11 mouse cellular contexts compared by ENCODE assay signal in the genomic region with DNA sequence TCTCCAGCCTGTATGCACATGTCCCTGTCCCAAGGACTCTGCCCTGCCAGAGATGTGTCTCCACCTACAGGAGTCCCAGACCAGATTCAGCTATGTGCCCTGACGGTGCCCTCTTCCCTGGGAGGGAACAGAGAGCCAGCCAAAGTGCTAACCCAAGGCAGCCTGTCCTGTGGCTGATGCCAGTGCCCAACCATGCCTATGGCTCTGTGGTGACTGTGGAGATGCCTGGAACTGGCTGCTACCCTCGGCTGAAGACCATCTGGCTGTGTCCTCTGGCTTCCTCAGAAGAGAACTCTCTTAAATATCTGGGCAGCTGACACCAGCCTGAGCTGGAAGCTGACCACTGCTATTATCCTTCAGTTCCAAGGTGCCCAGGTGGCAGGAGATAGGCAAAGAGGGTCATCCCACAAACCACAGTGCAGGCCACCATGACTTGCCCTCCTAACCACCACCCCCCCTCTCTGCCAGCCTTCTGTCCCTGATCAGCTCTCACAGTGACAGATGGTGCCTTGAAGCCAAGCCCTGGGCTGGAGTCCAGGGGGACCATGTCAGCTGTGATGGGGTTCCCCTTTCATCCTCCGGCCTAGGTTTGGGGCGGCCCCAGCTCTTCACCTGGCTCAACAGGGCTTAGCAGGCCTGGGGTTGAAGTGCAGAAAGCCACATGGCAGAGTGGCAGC. TPM values are rescaled to one million over a fixed set of nuclear protein-coding genes. Genes with fewer than 3 reads are reported as not detected.
DNase-seq lines count a peak whose midpoint lies in the region; ATAC-seq lines count a peak whose summit lies in the region.
"Had no signal": no experiment of that assay in that cellular context is flagged by ENCODE, and none has a peak within 500 bp of the region (broad histone marks: within the 10 kb centered on the region; RNA-seq: fewer than 3 reads in every experiment).

No protein-coding gene starts in this region.

- no peaks in the 10 kb centered on the region for H3K36me3 ChIP-seq in liver, embryonic 12.5 days
- no peaks in the 10 kb centered on the region for H3K36me3 ChIP-seq in liver, embryonic 11.5 days (ENCODE audit: control insufficient read depth, insufficient read depth, low read length)
- H3K36me3 ChIP-seq in intestine, embryonic 16.5 days (ENCODE audit: control insufficient read depth, insufficient read depth, low read length), result no peaks in the 10 kb centered on the region

- no peak overlapping the region for H3K27ac ChIP-seq in liver, embryonic 12.5 days
- H3K27ac ChIP-seq in liver, embryonic 11.5 days (ENCODE audit: low read depth, low read length), result no peak overlapping the region
- no peak overlapping the region for H3K27ac ChIP-seq in intestine, embryonic 16.5 days (ENCODE audit: low read length)

- H3K4me1 ChIP-seq in liver, embryonic 12.5 days, result no peaks in the 10 kb centered on the region
- H3K4me1 ChIP-seq in liver, embryonic 11.5 days (replicated peaks; ENCODE audit: control insufficient read depth, insufficient read depth, low read length), result no peaks in the 10 kb centered on the region
- no peaks in the 10 kb centered on the region for H3K4me1 ChIP-seq in intestine, embryonic 16.5 days (ENCODE audit: control insufficient read depth, insufficient read depth, low read length)

- ATAC-seq in liver, embryonic 12.5 days, result 0 out of 2 replicates have a peak, but pooled peaks have one; percentile 24
- no peak for ATAC-seq in liver, embryonic 11.5 days (replicated peaks; ENCODE audit: low FRiP score)
- 0 out of 2 replicates have a peak, but pooled peaks have one; percentile 21 for ATAC-seq in megakaryocyte, adult 5-6 weeks (ENCODE audit: poor library complexity, severe bottlenecking)
- ATAC-seq in intestine, embryonic 16.5 days, result no peak

- H3K9me3 ChIP-seq in liver, embryonic 12.5 days (replicated peaks), result no peaks in the 10 kb centered on the region
- no peaks in the 10 kb centered on the region for H3K9me3 ChIP-seq in liver, embryonic 11.5 days (ENCODE audit: control insufficient read depth, low read length)
- no peaks in the 10 kb centered on the region for H3K9me3 ChIP-seq in intestine, embryonic 16.5 days (ENCODE audit: control insufficient read depth, low read length)

- no peak overlapping the region for H3K9ac ChIP-seq in liver, embryonic 12.5 days
- H3K9ac ChIP-seq in liver, embryonic 11.5 days (ENCODE audit: low read depth, low read length), result no peak overlapping the region
- H3K9ac ChIP-seq in intestine, embryonic 16.5 days (ENCODE audit: low read depth, low read length), result no peak overlapping the region

- peaks cover 30% of the 10 kb centered on the region; the same call in 1 of the 2 replicates for H3K27me3 ChIP-seq in liver, embryonic 12.5 days (replicated peaks)
- no peaks in the 10 kb centered on the region for H3K27me3 ChIP-seq in liver, embryonic 11.5 days (replicated peaks; ENCODE audit: control insufficient read depth, insufficient read depth, low read length)
- H3K27me3 ChIP-seq in intestine, embryonic 16.5 days (replicated peaks; ENCODE audit: control insufficient read depth, insufficient read depth, low read length), result no peaks in the 10 kb centered on the region

- no peak for DNase-seq in liver, embryonic 11.5 days (ENCODE audit: low spot score)
- peak; percentile 95 for DNase-seq in cerebellum, adult 8-10 months
- peak; percentile 78 for DNase-seq in gastrocnemius, postnatal 14 days
- DNase-seq in adrenal gland, postnatal 4 days (ENCODE audit: low spot score in 2 of 2), result no peak
- DNase-seq in spleen, adult 18-20 months, result no peak
- DNase-seq: lung, postnatal 4 days had no signal

- intact Hi-C loops in gastrocnemius, postnatal 14 days (cut with DNase I; ENCODE audit: low total_unique reads), result no loop called here

- H3K4me2 ChIP-seq in liver, embryonic 12.5 days, result no peak overlapping the region
- H3K4me2 ChIP-seq in liver, embryonic 11.5 days, result no peak overlapping the region
- no peak overlapping the region for H3K4me2 ChIP-seq in intestine, embryonic 16.5 days (ENCODE audit: low read depth, low read length)

- no peak overlapping the region for H3K4me3 ChIP-seq in liver, embryonic 12.5 days
- H3K4me3 ChIP-seq in liver, embryonic 11.5 days (ENCODE audit: low read depth, low read length), result no peak overlapping the region
- H3K4me3 ChIP-seq in intestine, embryonic 16.5 days (ENCODE audit: low read length), result no peak overlapping the region

- WGBS in liver, embryonic 12.5 days (ENCODE audit: insufficient replicate concordance), result 53% methylated on average over 4 of the region's 4 CpGs
- 61% methylated on average over 4 of the region's 4 CpGs for WGBS in liver, embryonic 11.5 days
- WGBS in intestine, embryonic 16.5 days, result 77% methylated on average over 4 of the region's 4 CpGs

RNA-seq across cellular contexts. Expression of gene Atoh8, which starts 18.7 kb away (rescaled TPM):
- polyA plus RNA-seq in liver, embryonic 12.5 days (2016; fragmentation: Nextera tagmentation; extraction: Ambion mirVana), result 2.0 and 2.1 TPM in 2 replicates
- polyA plus RNA-seq in liver, embryonic 11.5 days (2014; fragmentation: Nextera tagmentation; extraction: Ambion mirVana), result 3.1 and 3.4 TPM in 2 replicates
- total RNA-seq in gastrocnemius, postnatal 14 days (2021), result 1 to 10 TPM; 5.3 to 7.1 TPM
- 0.22 TPM in 1 of 2 replicates, not detected in the other for total RNA-seq in megakaryocyte, adult 5-6 weeks (2015)
- 0.51 TPM in 1 of 2 replicates, not detected in the other for total RNA-seq in megakaryocyte, adult 5-6 weeks (2017)
- polyA plus RNA-seq in intestine, embryonic 16.5 days (2015; fragmentation: Nextera tagmentation; extraction: Ambion mirVana), result 9.3 and 9.6 TPM in 2 replicates
- 1 to 10 TPM; 3.8 to 4.1 TPM for total RNA-seq in adrenal gland, postnatal 4 days (2021)
- total RNA-seq: MEL had no signal

RNA-seq across cellular contexts. Expression of gene Sftpb, which starts 50.4 kb away (rescaled TPM):
- not detected in 2 replicates for polyA plus RNA-seq in liver, embryonic 12.5 days (2016; fragmentation: Nextera tagmentation; extraction: Ambion mirVana)
- polyA plus RNA-seq in liver, embryonic 11.5 days (2014; fragmentation: Nextera tagmentation; extraction: Ambion mirVana), result not detected in 2 replicates
- not detected for total RNA-seq in gastrocnemius, postnatal 14 days (2021)
- 0.60 TPM in 1 of 2 replicates, not detected in the other for total RNA-seq in megakaryocyte, adult 5-6 weeks (2015)
- not detected in 2 replicates for total RNA-seq in megakaryocyte, adult 5-6 weeks (2017)
- 0.11 and 0.18 TPM in 2 replicates for polyA plus RNA-seq in intestine, embryonic 16.5 days (2015; fragmentation: Nextera tagmentation; extraction: Ambion mirVana)
- total RNA-seq in adrenal gland, postnatal 4 days (2021), result not detected
- total RNA-seq: MEL had no signal
- polyA plus RNA-seq: kidney, embryonic 14.5 days had no signal

Comparison
In these comparisons a context has a peak if more than half of its experiments do, and no peak if none do; other contexts are left out.
1. ATAC-seq: peak in liver, embryonic 12.5 days (single experiment) and megakaryocyte, adult 5-6 weeks (single experiment); none in liver, embryonic 11.5 days (single experiment) and intestine, embryonic 16.5 days (single experiment).
2. DNase-seq: peak in cerebellum, adult 8-10 months (single experiment) and gastrocnemius, postnatal 14 days (single experiment); none in liver, embryonic 11.5 days (single experiment), adrenal gland, postnatal 4 days (0 of 2) and spleen, adult 18-20 months (0 of 2).